Mouse (Mus musculus): Measurements from ENCODE around the gene Gpr89.

Gpr89 gene

GRCm38 (mm10) chr3:96904851-96905541, at the start of gene Gpr89:
Gpr89 (minus strand) TSS chr3:96905346.
- DNase-seq = peak; percentile 94

- DNase-seq = no peak
These were observed 48.5 kb upstream of the Gpr89 start for GRCm38 (mm10) chr3:96953489-96954233.

GRCm38 (mm10) chr3:96942706-96943105, 37.6 kb upstream of the Gpr89 start:
- DNase-seq = no peak

- peak; percentile 75 for DNase-seq
These were observed 33.6 kb upstream of the Gpr89 start for GRCm38 (mm10) chr3:96938738-96939137.

GRCm38 (mm10) chr3:96937606-96938005, 32.5 kb upstream of the Gpr89 start:
- no peak for DNase-seq

GRCm38 (mm10) chr3:96936241-96936640, 31.1 kb upstream of the Gpr89 start:
- DNase-seq = peak; percentile 12

GRCm38 (mm10) chr3:96931261-96931681, 26.1 kb upstream of the Gpr89 start:
- DNase-seq = no peak

- no peak for DNase-seq
These were observed 20.8 kb upstream of the Gpr89 start, which contains the start of gene Gja8 for GRCm38 (mm10) chr3:96925920-96926319. Gja8 (minus strand) TSS chr3:96926020.

- DNase-seq = no peak
These were observed 19.5 kb upstream of the Gpr89 start for GRCm38 (mm10) chr3:96924631-96925030.

GRCm38 (mm10) chr3:96920991-96921390, 15.8 kb upstream of the Gpr89 start:
- no peak for DNase-seq

GRCm38 (mm10) chr3:96905592-96905991, 446 bp upstream of the Gpr89 start:
- DNase-seq = no peak

- no peak for DNase-seq
These were observed 753 bp downstream of the Gpr89 start, which contains the start of gene Gja5 for GRCm38 (mm10) chr3:96904393-96904792. Gja5 (plus strand) TSS chr3:96904693.

- DNase-seq = no peak
These were observed 2.7 kb downstream of the Gpr89 start for GRCm38 (mm10) chr3:96902336-96902999.

GRCm38 (mm10) chr3:96883690-96884089, 21.5 kb downstream of the Gpr89 start:
- DNase-seq = no peak

- no peak for DNase-seq
These were observed 22.9 kb downstream of the Gpr89 start for GRCm38 (mm10) chr3:96882061-96882849.

GRCm38 (mm10) chr3:96881557-96881956, 23.6 kb downstream of the Gpr89 start:
- no peak for DNase-seq

GRCm38 (mm10) chr3:96880385-96880784, 24.8 kb downstream of the Gpr89 start:
- no peak for DNase-seq

GRCm38 (mm10) chr3:96879536-96879935, 25.6 kb downstream of the Gpr89 start:
- DNase-seq = no peak

GRCm38 (mm10) chr3:96874808-96875571, 30.2 kb downstream of the Gpr89 start:
- no peak for DNase-seq

- no peak for DNase-seq
These were observed 32.6 kb downstream of the Gpr89 start for GRCm38 (mm10) chr3:96872501-96872900.

- no peak for DNase-seq
These were observed 34.1 kb downstream of the Gpr89 start for GRCm38 (mm10) chr3:96871070-96871469.

- no peak for DNase-seq
These were observed 34.9 kb downstream of the Gpr89 start for GRCm38 (mm10) chr3:96870270-96870669.

Data from liver (tissue).